Mouse (Mus musculus) ES-Bruce4 (cell line): ENCODE data around the gene Cdh26. TPM values are rescaled to one million over a fixed set of nuclear protein-coding genes. Genes with fewer than 3 reads are reported as not detected.

Source experiments
- H3K27ac ChIP-seq: 2 replicates; pipeline ENCODE4 v1.5.1; 2012; ENCODE audit warnings: low read length, inconsistent platforms; ENCODE audit not compliant: insufficient read depth
- H3K27me3 ChIP-seq: 2 replicates; pipeline ENCODE4 v1.6.1; 2012; ENCODE audit warnings: mild to moderate bottlenecking, low read length, inconsistent platforms; ENCODE audit not compliant: control insufficient read depth, poor library complexity, insufficient read depth, severe bottlenecking
- H3K36me3 ChIP-seq: 2 replicates; pipeline ENCODE4 v1.6.1; 2012; ENCODE audit warnings: inconsistent platforms, mild to moderate bottlenecking, low read length, moderate library complexity; ENCODE audit not compliant: control insufficient read depth, poor library complexity, insufficient read depth, severe bottlenecking
- H3K4me1 ChIP-seq: one replicate; pipeline ENCODE4 v1.8.1; 2011; ENCODE audit warnings: low read length; ENCODE audit not compliant: control insufficient read depth, insufficient read depth
- H3K4me3 ChIP-seq: 2 replicates; pipeline ENCODE4 v1.5.1; 2011; ENCODE audit warnings: low read depth, mild to moderate bottlenecking, low read length
- H3K9ac ChIP-seq: 2 replicates; pipeline ENCODE4 v1.6.1; 2012; ENCODE audit warnings: low read depth, mild to moderate bottlenecking, inconsistent platforms; ENCODE audit not compliant: poor library complexity, severe bottlenecking
- H3K9me3 ChIP-seq: replicated peaks from 2 replicates; pipeline ENCODE4 v1.6.1; 2012; ENCODE audit warnings: mild to moderate bottlenecking, low read length, inconsistent platforms; ENCODE audit not compliant: control insufficient read depth, poor library complexity, insufficient read depth, severe bottlenecking
- CTCF ChIP-seq: IDR thresholded peaks from one replicate; pipeline ENCODE4 v1.8.1; 2011; ENCODE audit warnings: low read depth, low read length
- EP300 ChIP-seq: IDR thresholded peaks from 2 replicates; pipeline ENCODE4 v1.6.1; 2011; ENCODE audit warnings: low read depth, low read length; ENCODE audit not compliant: insufficient read depth
- POLR2A ChIP-seq: IDR thresholded peaks from one replicate; pipeline ENCODE4 v1.8.1; 2011; ENCODE audit warnings: low read length; ENCODE audit not compliant: insufficient read depth
- polyA plus RNA-seq: library from polyadenylated mRNA; stranded (reverse); fragments of >200 nt; gene quantifications from 2 replicates; pipeline ENCODE4 v1.2.4, GENCODE M21; 2011; ENCODE audit warnings: low read depth; ENCODE audit not compliant: missing spikeins, insufficient read depth, insufficient read length

The Cdh26 gene
- polyA plus RNA-seq, 1 experiment: not detected

DNA sequence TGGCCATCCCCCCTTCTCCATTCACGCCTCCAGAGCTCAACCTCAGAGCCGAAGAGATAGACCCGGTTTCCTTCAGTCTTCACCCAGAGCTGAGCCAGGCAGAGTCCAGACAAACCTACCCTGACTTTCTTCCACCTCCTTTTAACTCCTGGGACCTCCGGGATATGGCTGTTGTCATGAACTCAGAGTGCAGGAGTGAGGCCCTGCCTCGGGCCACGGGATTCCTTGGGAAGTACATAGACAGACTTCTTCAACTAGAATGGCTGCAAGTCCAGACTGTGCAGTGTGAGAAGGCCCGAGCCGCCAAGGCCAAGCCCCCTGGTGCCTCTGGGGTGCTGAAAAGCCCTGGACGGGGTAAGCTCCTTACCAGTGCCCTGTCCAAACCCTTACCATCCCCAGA lies 9.8 kb upstream of the Cdh26 start:
- Histone ChIP-seq H3K36me3 (no peaks in the 10 kb centered on the region), H3K27ac (no peak overlapping the region), H3K9me3 (no peaks in the 10 kb centered on the region), H3K27me3 (no peaks in the 10 kb centered on the region), H3K4me1 (no peaks in the 10 kb centered on the region), H3K4me3 (no peak overlapping the region), H3K9ac (no peak overlapping the region)
- TF ChIP-seq CTCF: no peak
- TF ChIP-seq EP300: no peak
- no peak for TF ChIP-seq POLR2A

- no peaks in the 10 kb centered on the region for H3K27me3 ChIP-seq
- H3K36me3 ChIP-seq: no peaks in the 10 kb centered on the region
- no peak overlapping the region for H3K9ac ChIP-seq
- no peak overlapping the region for H3K27ac ChIP-seq
- H3K4me1 ChIP-seq: no peaks in the 10 kb centered on the region
- H3K4me3 ChIP-seq: no peak overlapping the region
- no peaks in the 10 kb centered on the region for H3K9me3 ChIP-seq
- no peak for TF ChIP-seq CTCF
- TF ChIP-seq POLR2A: no peak
Observed at GRCm38 (mm10) chr2:178421603-178422002, 8.7 kb upstream of the Cdh26 start.

DNA sequence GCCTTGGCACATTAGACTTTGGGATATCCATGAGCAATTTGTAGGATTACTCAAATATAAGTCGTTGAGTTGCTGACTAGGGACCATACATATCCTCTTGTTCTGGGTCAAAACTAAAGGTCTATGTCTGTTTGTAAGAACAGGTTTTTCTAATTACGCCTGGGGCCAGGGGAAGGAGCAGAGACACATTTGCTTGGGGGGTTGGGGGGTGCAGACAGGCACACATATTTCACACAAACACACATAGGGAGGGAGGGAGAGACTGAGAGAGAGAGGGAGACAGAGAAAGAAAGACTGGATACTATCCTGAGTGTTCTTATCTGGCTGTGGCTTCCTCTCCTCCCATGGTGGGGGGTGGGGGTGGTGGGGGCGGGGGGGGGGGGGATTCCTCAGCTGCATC lies 8.1 kb upstream of the Cdh26 start:
- no peaks in the 10 kb centered on the region for H3K36me3 ChIP-seq
- H3K9ac ChIP-seq: no peak overlapping the region
- TF ChIP-seq CTCF (no peak), POLR2A (no peak), EP300 (no peak)
- H3K4me3 ChIP-seq: no peak overlapping the region
- H3K27ac ChIP-seq: no peak overlapping the region
- no peaks in the 10 kb centered on the region for H3K9me3 ChIP-seq
- no peaks in the 10 kb centered on the region for H3K27me3 ChIP-seq
- H3K4me1 ChIP-seq: no peaks in the 10 kb centered on the region

- no peak overlapping the region for H3K4me3 ChIP-seq
- no peaks in the 10 kb centered on the region for H3K9me3 ChIP-seq
- H3K36me3 ChIP-seq: no peaks in the 10 kb centered on the region
- TF ChIP-seq EP300 (no peak), POLR2A (no peak), CTCF (no peak)
- H3K27me3 ChIP-seq: no peaks in the 10 kb centered on the region
- H3K4me1 ChIP-seq: no peaks in the 10 kb centered on the region
- no peak overlapping the region for H3K9ac ChIP-seq
- H3K27ac ChIP-seq: no peak overlapping the region
Observed at GRCm38 (mm10) chr2:178423223-178423622, 7.1 kb upstream of the Cdh26 start.

DNA sequence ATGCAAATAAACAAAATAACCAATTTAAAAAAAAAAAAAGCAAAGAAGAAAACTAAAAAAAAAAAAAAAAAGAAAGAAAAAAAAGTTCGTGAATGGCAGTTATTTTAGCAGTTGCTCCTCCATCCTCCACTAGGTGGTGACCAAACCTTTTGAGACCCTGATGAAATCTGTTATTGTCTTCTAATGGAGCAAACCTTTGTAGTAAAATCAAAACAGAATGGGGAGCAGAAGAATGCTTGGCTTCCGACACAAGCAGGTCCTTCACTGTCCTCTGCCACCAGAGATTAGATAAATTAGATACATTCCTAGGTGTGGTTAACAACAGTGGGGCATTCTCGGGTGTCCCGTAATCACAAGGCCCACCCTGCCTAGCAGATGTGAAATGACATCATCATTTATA lies 4.1 kb upstream of the Cdh26 start:
- Histone ChIP-seq H3K9me3 (no peaks in the 10 kb centered on the region), H3K9ac (no peak overlapping the region), H3K27me3 (0 out of 2 replicates have a peak, but pooled peaks cover 1% of the 10 kb centered on the region), H3K27ac (no peak overlapping the region), H3K4me3 (no peak overlapping the region), H3K4me1 (no peaks in the 10 kb centered on the region), H3K36me3 (no peaks in the 10 kb centered on the region)
- TF ChIP-seq POLR2A (no peak), EP300 (no peak), CTCF (no peak)

- Histone ChIP-seq H3K4me1 (no peaks in the 10 kb centered on the region), H3K27me3 (0 out of 2 replicates have a peak, but pooled peaks cover 1% of the 10 kb centered on the region), H3K4me3 (no peak overlapping the region), H3K9me3 (no peaks in the 10 kb centered on the region), H3K36me3 (no peaks in the 10 kb centered on the region), H3K27ac (no peak overlapping the region), H3K9ac (no peak overlapping the region)
- no peak for TF ChIP-seq CTCF
- TF ChIP-seq EP300: no peak
Observed at GRCm38 (mm10) chr2:178427181-178427580, 3.1 kb upstream of the Cdh26 start.
